Mouse (Mus musculus) heart, embryonic 10.5 days (tissue): ENCODE results near the gene Hist1h2be. TPM values are rescaled to one million over a fixed set of nuclear protein-coding genes. Genes with fewer than 3 reads are reported as not detected.
"Not testable (repeated sequence)": the region's sequence is repeated elsewhere in the genome, so short reads cannot be mapped to it uniquely, and the experiment has no call there.

ENCODE experiments used
- DNase-seq: peaks from one replicate; pipeline ENCODE4 v3.0.0-alpha.2; 2017; ENCODE audit warnings: low spot score
- H3K27ac ChIP-seq: fragments of 300-500 bp; sonication (generic); 2 replicates; pipeline ENCODE4 v1.5.1; 2016; ENCODE audit warnings: mild to moderate bottlenecking
- H3K27me3 ChIP-seq: fragments of 300-500 bp; sonication (generic); 2 replicates; pipeline ENCODE4 v1.6.1; 2016; ENCODE audit warnings: mild to moderate bottlenecking; ENCODE audit not compliant: poor library complexity, insufficient read depth, severe bottlenecking
- H3K36me3 ChIP-seq: fragments of 300-500 bp; sonication (generic); 2 replicates; pipeline ENCODE4 v1.6.1; 2016; ENCODE audit warnings: mild to moderate bottlenecking, moderate library complexity
- H3K4me1 ChIP-seq: fragments of 300-500 bp; sonication (generic); 2 replicates; pipeline ENCODE4 v1.6.1; 2016; ENCODE audit warnings: mild to moderate bottlenecking
- H3K4me3 ChIP-seq: fragments of 300-500 bp; sonication (generic); 2 replicates; pipeline ENCODE4 v1.5.1; 2016; ENCODE audit warnings: mild to moderate bottlenecking, moderate library complexity
- H3K9me3 ChIP-seq: fragments of 300-500 bp; sonication (generic); 2 replicates; pipeline ENCODE4 v1.6.1; 2016; ENCODE audit warnings: mild to moderate bottlenecking, moderate library complexity
- WGBS: fragments of 180-500 bp; shearing (Covaris S2); methylation state at CpG from one replicate; pipeline ENCODE4 v1.1.7; 2016; 5-methylcytosine and 5-hydroxymethylcytosine counted together
- polyA plus RNA-seq: library from polyadenylated mRNA; unstranded; fragments of >200 nt; fragmentation: Nextera tagmentation; extraction: Ambion mirVana; gene quantifications from 2 replicates; pipeline ENCODE4 v1.2.1, GENCODE M21; 2016

The Hist1h2be gene
- polyA plus RNA-seq, 1 experiment from 2014 or later: 1.9 TPM

DNA sequence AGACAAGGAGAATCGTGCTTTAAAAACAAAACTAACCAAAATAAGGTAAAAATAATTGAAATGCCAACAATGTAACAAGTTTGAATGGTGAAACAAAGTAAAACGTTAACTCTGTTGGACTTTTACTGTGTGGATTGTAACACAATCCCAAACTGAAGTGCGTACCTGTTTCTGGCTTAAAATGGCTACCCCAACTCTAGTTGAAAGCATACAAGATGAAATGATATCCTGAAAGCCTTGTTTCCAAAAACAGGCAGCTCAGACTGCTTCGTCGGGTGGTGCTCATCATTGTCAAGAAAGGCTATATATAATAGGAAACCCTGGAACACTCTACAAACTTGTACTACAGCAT, 59.4 kb downstream of the Hist1h2be start:
- H3K4me3 ChIP-seq: peak overlapping the region; percentile 55
- not testable (repeated sequence) for H3K4me1 ChIP-seq, H3K27me3 ChIP-seq, DNase-seq, H3K27ac ChIP-seq, H3K9me3 ChIP-seq, H3K36me3 ChIP-seq
- 0% methylated on average over 2 of the region's 5 CpGs for WGBS

DNA sequence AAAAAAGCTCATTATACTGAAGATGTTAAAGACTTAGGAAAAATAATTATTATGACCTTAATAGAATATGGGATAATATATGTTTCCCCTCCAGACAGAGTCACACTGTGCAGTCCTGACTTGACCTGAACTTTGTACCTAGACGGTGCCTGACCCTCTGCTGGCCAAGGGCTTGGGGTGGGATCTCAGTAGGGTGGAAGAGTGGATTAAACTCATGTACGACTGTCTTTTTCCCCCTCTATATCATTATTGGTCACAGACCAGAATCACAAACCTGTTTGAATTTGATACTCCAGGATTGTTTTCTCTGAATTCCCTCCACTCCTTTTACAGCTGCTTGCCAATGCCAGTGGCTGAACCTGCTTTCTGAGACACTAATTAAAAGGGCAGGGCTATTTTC, 60.2 kb downstream of the Hist1h2be start:
- WGBS: 44% methylated on average over 2 of the region's 2 CpGs
- not testable (repeated sequence) for H3K9me3 ChIP-seq, DNase-seq, H3K4me3 ChIP-seq, H3K27ac ChIP-seq, H3K36me3 ChIP-seq, H3K27me3 ChIP-seq, H3K4me1 ChIP-seq

DNA sequence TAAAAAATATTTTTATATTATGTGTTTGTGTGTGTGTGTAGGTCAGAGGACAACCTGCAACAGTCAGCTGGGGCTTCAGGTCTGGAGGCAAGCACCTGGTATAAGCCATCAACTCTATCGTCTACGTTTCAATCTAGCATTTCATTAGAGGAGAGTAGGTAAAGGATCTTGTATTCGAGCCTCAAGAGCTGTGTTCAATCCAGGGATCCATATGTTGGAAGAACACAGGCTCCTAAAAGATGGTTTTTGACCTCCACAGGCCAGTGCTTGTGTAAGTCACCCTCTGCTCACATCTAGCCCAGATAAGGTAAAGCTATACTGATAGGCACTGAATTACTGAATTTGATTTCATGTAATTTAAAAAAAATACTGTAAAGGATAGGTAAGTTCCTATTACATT, 64.0 kb downstream of the Hist1h2be start:
- DNase-seq: no peak
- WGBS: 59% methylated on average over 3 of the region's 3 CpGs
- Histone ChIP-seq H3K27ac (peak overlapping the region; percentile 90), H3K4me3 (peak overlapping the region; percentile 27; the same call in 1 of the 2 replicates), H3K27me3 (no peaks in the 10 kb centered on the region), H3K4me1 (peaks cover 9% of the 10 kb centered on the region; the same call in 1 of the 2 replicates), H3K36me3 (no peaks in the 10 kb centered on the region), H3K9me3 (no peaks in the 10 kb centered on the region)

DNA sequence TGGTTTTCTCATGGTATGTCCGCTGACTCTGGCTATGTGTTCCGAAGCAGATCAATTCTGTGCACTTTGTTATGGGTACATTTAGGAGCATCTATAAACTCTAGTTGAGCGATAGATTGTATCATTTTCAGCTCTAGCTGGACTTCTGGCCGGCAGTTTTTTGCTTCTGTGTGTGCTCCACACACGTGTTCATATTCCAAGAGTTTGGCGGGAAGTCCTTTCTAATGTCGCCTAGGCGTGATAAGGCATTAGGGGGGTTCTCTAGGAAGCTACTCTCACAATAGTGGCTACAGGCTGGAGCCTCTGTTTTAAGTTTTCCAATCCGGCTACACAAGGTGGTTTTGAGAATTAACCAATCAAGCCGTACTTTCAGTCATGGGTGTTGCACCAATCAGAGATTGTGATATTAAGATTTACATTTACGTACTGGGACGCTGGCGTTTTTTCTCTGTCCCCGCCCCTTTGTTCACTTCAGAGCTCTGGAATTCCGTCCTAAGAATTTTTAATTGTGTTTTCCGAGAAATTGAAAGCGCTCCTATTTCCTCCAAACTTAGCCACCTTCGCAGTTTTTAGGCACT, 65.0 kb downstream of the Hist1h2be start:
- WGBS: under 1% methylated on average over 18 of the region's 18 CpGs
- Histone ChIP-seq H3K27me3 (no peaks in the 10 kb centered on the region), H3K9me3 (no peaks in the 10 kb centered on the region), H3K27ac (peak overlapping the region; percentile 90), H3K36me3 (no peaks in the 10 kb centered on the region), H3K4me1 (peaks cover 10% of the 10 kb centered on the region; the same call in 1 of the 2 replicates), H3K4me3 (peak overlapping the region; percentile 68)
- DNase-seq: peak; percentile 86

DNA sequence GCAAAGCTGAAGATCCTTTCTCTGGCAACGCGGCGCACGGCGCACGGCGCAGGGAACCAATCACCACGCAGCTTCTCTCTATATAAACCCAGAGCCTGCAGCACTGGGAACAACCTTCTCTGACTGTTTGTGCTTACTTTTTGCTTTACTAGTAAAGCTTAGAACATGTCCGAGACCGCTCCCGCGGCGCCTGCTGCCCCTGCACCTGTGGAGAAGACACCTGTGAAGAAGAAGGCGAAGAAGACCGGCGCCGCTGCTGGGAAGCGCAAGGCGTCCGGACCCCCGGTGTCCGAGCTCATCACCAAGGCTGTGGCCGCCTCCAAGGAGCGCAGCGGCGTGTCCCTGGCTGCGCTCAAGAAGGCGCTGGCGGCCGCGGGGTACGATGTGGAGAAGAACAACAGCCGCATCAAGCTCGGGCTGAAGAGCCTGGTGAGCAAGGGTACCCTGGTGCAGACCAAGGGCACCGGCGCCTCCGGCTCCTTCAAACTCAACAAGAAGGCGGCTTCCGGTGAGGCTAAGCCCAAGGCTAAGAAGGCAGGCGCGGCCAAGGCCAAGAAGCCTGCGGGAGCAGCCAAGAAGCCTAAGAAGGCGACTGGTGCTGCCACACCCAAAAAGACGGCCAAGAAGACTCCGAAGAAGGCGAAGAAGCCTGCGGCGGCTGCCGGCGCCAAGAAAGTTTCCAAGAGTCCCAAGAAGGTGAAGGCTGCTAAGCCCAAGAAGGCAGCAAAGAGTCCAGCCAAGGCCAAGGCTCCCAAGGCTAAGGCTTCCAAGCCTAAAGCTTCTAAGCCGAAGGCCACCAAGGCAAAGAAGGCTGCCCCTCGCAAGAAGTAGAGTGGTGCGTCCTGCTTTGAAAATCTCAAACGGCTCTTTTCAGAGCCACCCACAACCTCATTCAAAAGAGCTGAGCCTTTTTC, 65.7 kb downstream of the Hist1h2be start:
- Histone ChIP-seq H3K36me3 (no peaks in the 10 kb centered on the region), H3K9me3 (no peaks in the 10 kb centered on the region), H3K27ac (peak overlapping the region; percentile 90), H3K4me1 (peaks cover 15% of the 10 kb centered on the region; the same call in 1 of the 2 replicates), H3K27me3 (no peaks in the 10 kb centered on the region), H3K4me3 (peak overlapping the region; percentile 68)
- peak; percentile 94 for DNase-seq
- under 1% methylated on average over 54 of the region's 54 CpGs for WGBS

DNA sequence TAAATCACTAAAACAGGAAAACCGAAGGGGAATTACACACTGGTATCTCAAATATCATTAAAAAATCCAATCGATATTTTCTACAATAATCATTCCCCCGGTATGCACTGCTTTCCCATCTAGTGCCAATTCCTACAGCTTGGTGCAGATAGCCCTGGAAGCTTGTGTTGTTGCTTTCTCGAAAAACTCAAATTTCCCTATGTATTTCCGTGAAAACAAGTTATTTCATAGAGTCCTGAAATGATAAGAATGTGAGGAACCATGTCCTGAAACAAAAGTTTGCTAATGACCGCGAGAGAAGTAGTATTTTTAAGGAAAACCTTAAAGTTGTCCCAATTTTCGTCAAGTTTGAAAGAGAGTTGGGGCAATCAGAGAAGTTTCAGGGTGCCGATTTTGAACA, 66.5 kb downstream of the Hist1h2be start:
- Histone ChIP-seq H3K4me3 (peak overlapping the region; percentile 68), H3K9me3 (no peaks in the 10 kb centered on the region), H3K27me3 (no peaks in the 10 kb centered on the region), H3K36me3 (no peaks in the 10 kb centered on the region), H3K4me1 (peaks cover 15% of the 10 kb centered on the region; the same call in 1 of the 2 replicates), H3K27ac (peak overlapping the region; percentile 90)
- 24% methylated on average over 9 of the region's 9 CpGs for WGBS
- no peak for DNase-seq

DNA sequence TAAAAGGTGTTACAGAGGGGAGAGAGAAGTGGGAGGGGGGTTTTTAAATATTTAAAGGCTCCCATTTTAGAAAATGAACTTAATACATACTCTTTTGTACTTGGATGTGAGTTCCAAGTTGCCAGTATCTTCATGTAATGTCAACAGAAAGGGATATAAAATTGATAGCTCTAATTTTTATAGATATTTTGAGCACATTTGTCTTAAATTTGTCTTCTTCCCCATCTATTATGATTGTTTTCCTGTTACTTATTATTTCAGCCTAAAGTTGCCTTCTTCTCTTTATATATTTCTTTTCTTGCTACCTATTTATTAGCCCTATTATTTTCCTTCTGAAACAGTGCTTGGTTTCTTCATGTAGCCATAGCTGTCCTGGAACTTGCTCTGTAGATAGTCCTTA, 68.0 kb downstream of the Hist1h2be start, which contains the start of gene Hist1h1d:
Gene Hist1h1d (plus strand): TSS at position 301 of the 400 bp plus-strand sequence.
- no peaks in the 10 kb centered on the region for H3K9me3 ChIP-seq
- H3K4me3 ChIP-seq: no peak within 1 kb of the TSS; the same call in 1 of the 2 replicates
- peak within 1 kb of the TSS; percentile 90 for H3K27ac ChIP-seq
- peaks cover 15% of the 10 kb centered on the region; the same call in 1 of the 2 replicates for H3K4me1 ChIP-seq
- no peaks in the 10 kb centered on the region for H3K27me3 ChIP-seq
- no peaks in the 10 kb centered on the region for H3K36me3 ChIP-seq
- no peak for DNase-seq

DNA sequence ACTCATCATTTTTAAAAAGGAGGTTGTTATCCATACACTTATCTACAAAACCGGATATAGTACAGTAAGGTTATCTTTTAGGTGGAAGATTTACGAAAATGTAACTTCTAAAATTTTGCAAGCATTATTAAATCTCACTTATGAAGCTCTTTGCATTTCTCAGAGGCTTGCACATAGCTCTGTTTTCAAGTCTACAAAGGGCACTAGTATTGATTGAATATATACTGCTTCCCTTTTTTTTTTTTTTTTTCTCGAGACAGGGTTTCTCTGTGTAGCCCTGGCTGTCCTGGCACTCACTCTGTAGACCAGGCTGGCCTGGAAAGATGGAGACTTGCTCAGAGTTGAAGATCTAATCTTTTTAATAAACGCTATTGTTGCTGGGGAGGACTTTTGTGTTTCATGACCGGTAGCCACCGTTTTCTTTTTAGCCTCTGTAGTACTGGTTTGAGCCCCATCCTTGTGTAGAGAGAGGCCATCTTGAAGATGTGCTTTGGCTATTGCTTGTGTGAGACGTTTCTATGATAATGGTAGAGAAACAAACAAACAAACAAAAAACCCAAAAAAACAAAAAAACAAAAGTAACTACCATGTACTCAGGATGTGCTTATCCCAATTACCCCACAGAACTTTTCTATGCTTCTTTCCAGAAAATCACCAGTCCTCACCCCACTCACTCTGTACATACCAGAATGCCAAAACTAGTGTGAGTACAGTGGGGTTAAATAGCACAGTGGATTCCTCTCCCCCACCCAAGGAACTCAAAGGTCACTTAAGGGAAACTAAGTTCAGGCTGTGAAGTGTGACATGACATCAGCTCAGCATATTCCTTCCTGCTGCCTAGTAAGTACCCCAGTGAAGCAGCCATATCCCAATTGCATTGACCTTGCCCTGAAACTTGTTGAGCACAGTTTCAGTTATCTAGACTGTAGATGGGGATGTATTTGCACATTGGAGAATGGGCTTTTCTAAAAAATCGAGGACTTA, 68.7 kb downstream of the Hist1h2be start:
- peaks cover 15% of the 10 kb centered on the region; the same call in 1 of the 2 replicates for H3K4me1 ChIP-seq
- no peaks in the 10 kb centered on the region for H3K27me3 ChIP-seq
- peak overlapping the region; percentile 56 for H3K4me3 ChIP-seq
- H3K9me3 ChIP-seq: no peaks in the 10 kb centered on the region
- no peaks in the 10 kb centered on the region for H3K36me3 ChIP-seq
- 52% methylated on average over 8 of the region's 8 CpGs for WGBS
- peak overlapping the region; percentile 90 for H3K27ac ChIP-seq
- DNase-seq: no peak

- H3K27me3 ChIP-seq, H3K9me3 ChIP-seq, H3K36me3 ChIP-seq: not testable (repeated sequence)
- peak within 1 kb of the TSS; percentile 90 for H3K27ac ChIP-seq
- peak; percentile 98 for DNase-seq
- under 1% methylated on average over 47 of the region's 47 CpGs for WGBS
- H3K4me1 ChIP-seq: peaks cover 15% of the 10 kb centered on the region; the same call in 1 of the 2 replicates
- peak within 1 kb of the TSS; percentile 56 for H3K4me3 ChIP-seq
These were observed 69.6 kb downstream of the Hist1h2be start, which contains the start of gene Hist1h4f for GRCm38 (mm10) chr13:23551146-23551834. Gene Hist1h4f (minus strand): TSS chr13:23551648.

- peak overlapping the region; percentile 90 for H3K27ac ChIP-seq
- no peaks in the 10 kb centered on the region for H3K27me3 ChIP-seq
- DNase-seq: no peak
- H3K4me3 ChIP-seq: peak overlapping the region; percentile 56
- peaks cover 15% of the 10 kb centered on the region; the same call in 1 of the 2 replicates for H3K4me1 ChIP-seq
- 12% methylated on average over 3 of the region's 3 CpGs for WGBS
- H3K36me3 ChIP-seq: no peaks in the 10 kb centered on the region
- H3K9me3 ChIP-seq: no peaks in the 10 kb centered on the region
These were observed 70.2 kb downstream of the Hist1h2be start for GRCm38 (mm10) chr13:23550761-23551145.

DNA sequence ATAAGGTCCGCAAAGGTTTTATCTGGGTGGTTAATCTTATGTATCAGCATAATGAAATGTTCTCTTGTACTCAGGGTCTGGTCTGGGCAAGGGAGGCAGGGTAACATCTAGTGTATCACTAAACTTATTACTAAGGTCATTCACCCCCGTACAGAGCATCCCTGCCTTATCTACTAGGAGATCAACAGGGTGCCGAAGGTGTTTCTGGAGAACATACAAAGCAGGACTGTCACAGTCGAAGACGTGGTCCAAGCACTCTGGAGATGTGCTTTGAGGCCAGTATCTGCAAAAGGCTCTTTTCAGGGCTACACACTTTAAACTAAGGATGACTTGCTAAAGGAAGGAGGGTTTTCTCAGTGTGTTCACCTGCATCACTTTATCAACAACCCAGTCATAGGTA, 74.2 kb downstream of the Hist1h2be start:
- Histone ChIP-seq H3K9me3 (no peaks in the 10 kb centered on the region), H3K36me3 (no peaks in the 10 kb centered on the region), H3K4me3 (no peak overlapping the region), H3K27ac (peak overlapping the region; percentile 22; the same call in 1 of the 2 replicates), H3K4me1 (peaks cover 5% of the 10 kb centered on the region; the same call in 1 of the 2 replicates), H3K27me3 (no peaks in the 10 kb centered on the region)
- no peak for DNase-seq
- WGBS: 67% methylated on average over 5 of the region's 5 CpGs

DNA sequence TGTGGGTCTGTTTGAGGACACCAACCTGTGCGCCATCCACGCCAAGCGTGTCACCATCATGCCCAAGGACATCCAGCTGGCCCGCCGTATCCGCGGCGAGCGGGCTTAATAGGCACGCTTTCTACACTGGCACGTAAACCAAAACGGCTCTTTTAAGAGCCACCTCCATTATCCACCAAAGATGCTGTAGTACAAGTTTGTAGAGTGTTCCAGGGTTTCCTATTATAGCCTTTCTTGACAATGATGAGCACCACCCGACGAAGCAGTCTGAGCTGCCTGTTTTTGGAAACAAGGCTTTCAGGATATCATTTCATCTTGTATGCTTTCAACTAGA, 76.2 kb downstream of the Hist1h2be start:
- WGBS: under 1% methylated on average over 14 of the region's 14 CpGs
- peak overlapping the region; percentile 59 for H3K4me3 ChIP-seq
- DNase-seq, H3K27me3 ChIP-seq, H3K27ac ChIP-seq, H3K9me3 ChIP-seq, H3K4me1 ChIP-seq, H3K36me3 ChIP-seq: not testable (repeated sequence)
